Mouse (Mus musculus) thymus, adult 2 months (tissue): ENCODE data around the gene Hc.

Experiments used
- CTCF ChIP-seq: fragments of 200-500 bp; IDR thresholded peaks from 2 replicates; pipeline ENCODE4 v1.5.1; 2012; ENCODE audit warnings: mild to moderate bottlenecking, control low read depth, low read length, moderate library complexity, borderline replicate concordance; ENCODE audit not compliant: control insufficient read depth, poor library complexity, insufficient read depth; ENCODE audit errors: extremely low read depth
- POLR2A ChIP-seq: fragments of 200-500 bp; IDR thresholded peaks from 2 replicates; pipeline ENCODE4 v1.6.1; 2012; ENCODE audit warnings: mild to moderate bottlenecking, low read length, control low read depth, moderate library complexity; ENCODE audit not compliant: control insufficient read depth, poor library complexity, insufficient read depth; ENCODE audit errors: extremely low read depth

- TF ChIP-seq CTCF: no peak
- TF ChIP-seq POLR2A: no peak
Measured at GRCm38 (mm10) chr2:35044956-35045355, 16.3 kb downstream of the Hc start.
